Mouse (Mus musculus): ENCODE data around the gene Heyl. TPM values are rescaled to one million over a fixed set of nuclear protein-coding genes. Genes with fewer than 3 reads are reported as not detected.

Heyl gene
- polyA plus RNA-seq, 1 experiment from 2014 or later, result 24.6 TPM

DNA sequence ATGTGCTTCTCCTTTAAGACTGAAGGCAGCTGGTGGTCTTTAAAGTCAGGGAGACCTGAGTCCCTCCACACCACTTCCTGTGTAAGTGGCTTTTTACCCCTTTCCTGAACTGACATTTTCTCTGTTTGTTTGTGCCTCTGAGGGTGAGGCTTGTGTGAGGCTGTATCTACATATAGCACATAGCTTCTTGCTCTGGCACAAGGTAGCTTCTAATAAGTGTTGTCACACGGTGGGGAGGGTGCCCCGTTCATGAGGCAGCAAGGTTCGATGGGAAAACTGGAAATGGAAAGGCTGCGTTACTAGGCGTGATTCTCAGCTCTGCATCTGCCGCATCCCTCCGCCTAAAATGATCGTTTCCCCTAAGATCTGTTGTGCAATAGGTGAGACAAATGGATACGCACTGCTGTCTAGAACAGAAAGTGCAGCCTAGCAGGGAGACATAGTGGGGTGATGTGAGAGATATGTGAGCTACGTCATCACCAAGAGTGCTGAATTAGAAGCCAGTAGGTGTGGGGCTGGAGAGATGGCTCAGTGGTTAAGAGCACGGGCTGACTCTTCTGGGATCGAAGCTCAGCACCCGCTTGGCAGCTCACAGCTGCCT is 3.2 kb downstream of the Heyl start:
- peaks cover 40% of the 10 kb centered on the region for H3K27me3 ChIP-seq (replicated peaks)
- peak overlapping the region; percentile 36 for H3K4me2 ChIP-seq (replicated peaks)
- H3K36me3 ChIP-seq, result no peaks in the 10 kb centered on the region
- no peak overlapping the region for H3K9ac ChIP-seq
- H3K27ac ChIP-seq, result no peak overlapping the region
- peaks cover 37% of the 10 kb centered on the region for H3K4me1 ChIP-seq
- no peak for ATAC-seq (ENCODE audit: low FRiP score, low read depth)
- H3K9me3 ChIP-seq, result no peaks in the 10 kb centered on the region
- WGBS, result 84% methylated on average over 13 of the region's 13 CpGs
- H3K4me3 ChIP-seq, result no peak overlapping the region

DNA sequence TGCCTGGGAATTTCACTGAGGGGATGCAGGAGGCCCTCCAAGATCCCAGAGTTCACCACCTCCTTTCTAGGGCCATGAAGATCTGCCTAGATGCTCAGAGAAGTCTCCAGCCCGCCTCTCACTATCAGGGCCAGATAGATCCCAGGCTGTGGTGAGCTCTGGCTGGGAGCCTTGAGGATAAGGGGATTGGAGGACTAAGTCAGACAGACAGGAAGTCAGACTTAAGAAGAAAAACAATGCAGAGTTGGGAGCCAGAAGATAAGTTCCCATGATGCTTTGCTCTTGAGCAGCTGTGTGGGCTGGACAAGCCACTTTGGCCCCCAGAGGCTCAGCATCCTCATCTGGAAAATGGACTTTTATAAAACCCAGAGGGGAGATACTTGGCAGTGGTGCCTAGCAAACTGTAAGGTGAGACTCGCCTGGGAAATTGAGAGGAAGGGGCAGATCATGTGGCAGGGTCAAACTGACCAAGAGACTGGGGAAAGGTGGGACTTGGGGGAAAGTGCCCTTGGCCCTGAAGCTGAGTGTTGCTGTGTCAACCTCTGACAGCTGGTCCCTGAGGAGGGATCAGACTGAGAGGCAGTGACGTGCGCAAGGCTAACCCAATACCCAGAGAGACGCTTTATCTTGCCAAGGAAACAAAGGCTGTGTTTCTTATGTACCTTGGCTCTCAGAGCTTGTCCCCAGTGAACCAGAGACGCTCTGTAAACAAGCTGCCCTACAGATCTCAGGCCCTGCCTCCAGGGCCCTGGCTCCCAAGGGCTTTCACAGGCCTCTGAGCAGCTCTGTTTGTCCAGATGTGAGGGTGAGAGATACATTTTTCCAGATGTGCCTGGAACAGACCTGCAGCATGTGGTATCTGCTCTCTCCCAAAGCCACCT is 4.3 kb downstream of the Heyl start:
- Histone ChIP-seq H3K4me1 (peaks cover 37% of the 10 kb centered on the region), H3K9me3 (no peaks in the 10 kb centered on the region), H3K9ac (no peak overlapping the region), H3K4me2 (replicated peaks) (peak overlapping the region; percentile 36), H3K27ac (no peak overlapping the region), H3K4me3 (no peak overlapping the region), H3K27me3 (replicated peaks) (peaks cover 33% of the 10 kb centered on the region), H3K36me3 (no peaks in the 10 kb centered on the region)
- WGBS, result 60% methylated on average over 6 of the region's 6 CpGs
- ATAC-seq (ENCODE audit: low FRiP score, low read depth), result no peak

DNA sequence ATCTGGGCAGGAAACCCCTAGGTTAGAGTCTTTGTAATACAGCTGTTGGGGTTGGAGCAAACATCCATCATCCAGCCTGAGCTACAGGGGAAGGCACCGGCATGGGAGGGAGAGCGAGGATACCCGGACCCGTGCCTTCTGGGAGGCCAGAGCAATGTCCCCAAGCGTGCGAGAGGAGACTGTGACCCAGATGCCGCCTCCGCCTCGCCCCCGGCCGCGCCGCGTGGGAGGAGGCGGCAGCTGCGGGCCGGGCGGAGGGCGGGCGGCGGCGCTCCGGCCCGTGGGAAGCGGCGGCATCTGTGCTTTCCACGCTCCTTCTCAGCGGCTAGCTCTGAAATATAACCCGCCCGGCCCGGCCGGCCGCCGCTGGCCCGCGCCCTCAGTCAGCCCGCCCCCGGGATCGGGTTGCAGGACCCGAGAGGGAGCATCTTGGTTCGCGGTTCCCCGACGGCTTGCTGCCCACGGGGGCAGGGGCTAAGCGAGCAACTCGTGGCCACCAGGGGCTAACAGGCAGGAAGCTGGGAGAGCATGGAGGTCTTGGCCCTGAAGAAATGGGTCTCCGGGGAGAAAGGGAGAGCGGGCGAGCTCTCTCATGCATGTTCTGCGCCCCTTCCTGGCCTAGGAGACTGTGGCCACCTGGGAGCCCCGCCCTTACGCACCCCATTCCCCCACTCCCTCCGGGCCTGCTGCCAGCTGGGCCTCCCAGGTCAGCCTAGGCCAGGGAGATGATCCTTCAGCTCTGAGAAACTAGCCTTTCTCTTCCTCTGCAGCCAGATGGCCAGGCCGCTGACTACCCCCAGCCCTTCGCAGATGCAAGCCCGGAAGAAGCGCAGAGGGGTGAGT is 6.2 kb downstream of the Heyl start:
- peak overlapping the region; percentile 69 for H3K4me2 ChIP-seq (replicated peaks)
- H3K27ac ChIP-seq, result no peak overlapping the region
- H3K9ac ChIP-seq, result peak overlapping the region; percentile 55
- H3K4me3 ChIP-seq, result peak overlapping the region; percentile 30
- H3K36me3 ChIP-seq, result no peaks in the 10 kb centered on the region
- peaks cover 14% of the 10 kb centered on the region for H3K27me3 ChIP-seq (replicated peaks)
- peak; percentile 56 for ATAC-seq (ENCODE audit: low FRiP score, low read depth)
- H3K4me1 ChIP-seq, result peaks cover 23% of the 10 kb centered on the region
- WGBS, result 4% methylated on average over 52 of the region's 58 CpGs
- H3K9me3 ChIP-seq, result no peaks in the 10 kb centered on the region

DNA sequence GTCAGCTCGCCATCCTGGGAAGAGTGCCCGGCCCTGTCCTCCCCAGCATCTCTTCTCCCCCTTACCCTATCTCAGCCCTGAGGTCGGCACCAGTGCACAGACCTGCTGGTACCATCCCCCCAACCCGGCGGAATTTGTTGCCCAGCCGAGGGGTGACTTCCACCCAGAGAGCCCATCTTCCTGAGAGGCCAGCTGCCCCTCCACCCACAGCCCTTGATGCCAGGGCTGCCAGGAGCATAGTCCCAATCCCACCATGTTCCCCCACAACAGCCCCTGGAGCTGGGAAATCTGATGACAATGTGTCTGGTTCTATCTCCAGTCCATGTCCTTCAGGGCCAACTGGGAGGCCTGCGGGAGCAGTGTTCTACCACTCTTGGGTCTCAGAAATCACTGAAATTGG is 12.9 kb downstream of the Heyl start:
- Histone ChIP-seq H3K4me1 (no peaks in the 10 kb centered on the region), H3K27me3 (replicated peaks) (no peaks in the 10 kb centered on the region; the same call in 1 of the 2 replicates), H3K27ac (no peak overlapping the region), H3K4me2 (replicated peaks) (no peak overlapping the region), H3K36me3 (no peaks in the 10 kb centered on the region), H3K9ac (no peak overlapping the region), H3K9me3 (no peaks in the 10 kb centered on the region), H3K4me3 (no peak overlapping the region)
- 85% methylated on average over 7 of the region's 7 CpGs for WGBS
- ATAC-seq (ENCODE audit: low FRiP score, low read depth), result no peak

DNA sequence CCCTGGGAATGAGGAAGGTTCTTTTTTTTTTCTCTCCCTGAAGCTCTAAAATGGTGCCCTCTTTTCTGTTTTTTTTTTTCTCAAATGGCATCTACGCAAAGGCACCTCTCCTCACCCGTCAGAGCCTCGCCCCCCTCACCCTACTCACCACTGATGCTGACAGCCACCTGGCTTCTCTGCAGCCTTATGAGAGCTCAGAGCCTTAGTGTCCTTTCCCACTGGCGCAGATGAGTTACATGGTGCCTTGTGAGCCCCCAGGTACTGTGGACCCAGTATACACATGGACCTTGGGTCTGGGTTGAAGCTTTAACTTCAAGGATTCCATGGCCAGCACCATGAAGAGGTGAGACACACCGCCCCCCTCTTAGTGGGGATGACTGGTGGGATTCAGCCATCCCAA is 13.3 kb downstream of the Heyl start:
- H3K9ac ChIP-seq, result no peak overlapping the region
- WGBS, result 93% methylated on average over 5 of the region's 5 CpGs

DNA sequence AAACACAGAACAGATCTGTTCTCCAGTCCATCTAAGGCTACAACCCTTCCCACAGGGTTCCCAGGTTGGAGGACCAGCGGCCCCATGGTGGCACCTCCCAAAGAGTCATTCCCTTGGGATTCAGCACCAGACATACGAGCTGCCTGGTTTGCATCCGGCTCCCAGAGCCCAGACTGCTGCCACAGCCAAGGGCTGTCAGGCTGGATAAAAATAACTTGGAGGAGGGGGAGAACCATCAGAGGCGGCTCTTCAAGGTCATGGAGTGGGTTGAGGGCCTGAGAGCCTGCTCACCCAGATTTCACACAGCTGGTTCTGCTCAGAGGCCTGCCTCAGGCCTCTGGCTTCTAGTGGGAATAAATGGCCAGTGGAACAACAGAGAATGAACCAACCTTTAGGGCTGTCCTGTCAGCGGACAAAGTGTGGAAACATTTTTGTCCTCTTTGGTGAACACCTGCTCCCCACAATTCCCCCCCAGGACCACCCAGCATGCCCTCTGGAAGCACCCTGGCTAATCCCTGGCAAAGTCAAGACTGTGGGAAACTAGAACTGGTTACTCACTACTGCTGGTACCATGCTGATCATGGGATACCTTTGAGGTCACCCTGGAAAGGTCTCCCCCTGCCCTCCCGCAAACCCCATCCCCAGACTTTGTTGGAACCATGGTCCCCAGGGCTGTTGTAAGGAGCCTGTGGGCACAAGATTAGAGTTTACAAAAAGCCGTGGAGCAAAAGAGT is 14.0 kb downstream of the Heyl start:
- no peak overlapping the region for H3K4me2 ChIP-seq (replicated peaks)
- no peaks in the 10 kb centered on the region for H3K36me3 ChIP-seq
- 67% methylated on average over 7 of the region's 7 CpGs for WGBS
- H3K9me3 ChIP-seq, result no peaks in the 10 kb centered on the region
- no peaks in the 10 kb centered on the region; the same call in 1 of the 2 replicates for H3K27me3 ChIP-seq (replicated peaks)
- no peak for ATAC-seq (ENCODE audit: low FRiP score, low read depth)
- H3K9ac ChIP-seq, result no peak overlapping the region
- H3K27ac ChIP-seq, result no peak overlapping the region
- H3K4me1 ChIP-seq, result no peaks in the 10 kb centered on the region
- H3K4me3 ChIP-seq, result no peak overlapping the region

More for the DNA sequence above, 13.3 kb downstream of the Heyl start:
- H3K4me2 ChIP-seq (replicated peaks), result no peak overlapping the region
- no peaks in the 10 kb centered on the region for H3K36me3 ChIP-seq
- H3K27me3 ChIP-seq (replicated peaks), result no peaks in the 10 kb centered on the region; the same call in 1 of the 2 replicates
- ATAC-seq (ENCODE audit: low FRiP score, low read depth), result no peak
- no peaks in the 10 kb centered on the region for H3K4me1 ChIP-seq
- no peak overlapping the region for H3K4me3 ChIP-seq
- H3K27ac ChIP-seq, result no peak overlapping the region
- H3K9me3 ChIP-seq, result no peaks in the 10 kb centered on the region

DNA sequence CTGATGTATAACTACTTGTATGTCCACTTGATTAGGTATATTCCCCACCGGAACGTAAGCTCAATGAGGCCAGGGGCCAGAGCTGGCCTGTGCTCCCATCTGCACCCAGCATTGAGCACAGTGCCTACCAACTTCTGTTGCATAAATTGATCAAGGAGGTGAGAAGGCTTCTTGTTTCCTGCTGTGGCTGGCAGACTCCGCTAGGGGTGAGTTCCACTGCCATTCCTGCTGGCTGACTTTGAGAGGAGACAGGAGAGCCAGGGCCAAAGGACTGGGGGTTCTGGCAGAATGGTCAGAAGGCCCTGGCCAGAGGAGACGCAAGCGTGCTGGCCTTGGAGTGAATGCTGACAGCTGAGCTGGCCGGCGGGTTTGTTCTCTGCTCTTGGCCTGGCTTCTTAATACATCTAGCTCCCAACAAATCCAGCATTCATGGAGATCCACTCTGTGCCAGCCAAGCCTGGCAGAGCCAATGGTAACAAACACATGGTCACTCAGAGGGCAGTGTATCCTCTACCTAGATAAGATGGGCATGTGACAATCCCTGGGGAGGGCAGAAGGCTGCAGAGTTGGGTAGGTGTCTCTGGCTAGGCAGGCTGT is 15.7 kb downstream of the Heyl start:
- Histone ChIP-seq H3K9me3 (no peaks in the 10 kb centered on the region), H3K27me3 (replicated peaks) (no peaks in the 10 kb centered on the region), H3K36me3 (no peaks in the 10 kb centered on the region), H3K4me1 (no peaks in the 10 kb centered on the region), H3K9ac (no peak overlapping the region), H3K4me2 (replicated peaks) (no peak overlapping the region), H3K27ac (no peak overlapping the region), H3K4me3 (no peak overlapping the region)
- no peak for ATAC-seq (ENCODE audit: low FRiP score, low read depth)
- 80% methylated on average over 7 of the region's 7 CpGs for WGBS

DNA sequence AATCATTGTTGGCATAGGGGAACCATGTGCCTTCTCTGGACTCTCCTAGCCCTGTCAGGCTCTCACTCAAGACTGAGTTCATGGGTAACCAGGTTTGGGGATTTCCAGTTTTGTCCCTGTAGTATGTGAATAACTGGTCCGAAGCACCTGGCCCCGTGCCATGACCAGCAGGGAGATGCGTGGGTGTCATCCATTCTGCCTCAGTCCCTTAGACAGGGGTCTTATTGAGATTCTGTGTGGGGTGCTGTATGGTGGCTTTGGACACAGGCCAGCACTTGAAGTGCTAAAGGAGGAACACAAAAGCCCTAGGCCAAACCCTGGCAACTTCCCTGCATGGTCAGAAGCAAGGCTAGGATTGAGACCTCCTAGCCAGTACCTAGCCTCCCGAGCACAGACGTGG is 18.9 kb downstream of the Heyl start:
- no peak overlapping the region for H3K27ac ChIP-seq
- no peaks in the 10 kb centered on the region for H3K9me3 ChIP-seq
- no peak overlapping the region for H3K9ac ChIP-seq
- no peak for ATAC-seq (ENCODE audit: low FRiP score, low read depth)
- 73% methylated on average over 5 of the region's 5 CpGs for WGBS
- H3K27me3 ChIP-seq (replicated peaks), result no peaks in the 10 kb centered on the region
- H3K4me3 ChIP-seq, result no peak overlapping the region
- no peaks in the 10 kb centered on the region for H3K36me3 ChIP-seq
- no peaks in the 10 kb centered on the region for H3K4me1 ChIP-seq
- no peak overlapping the region for H3K4me2 ChIP-seq (replicated peaks)

DNA sequence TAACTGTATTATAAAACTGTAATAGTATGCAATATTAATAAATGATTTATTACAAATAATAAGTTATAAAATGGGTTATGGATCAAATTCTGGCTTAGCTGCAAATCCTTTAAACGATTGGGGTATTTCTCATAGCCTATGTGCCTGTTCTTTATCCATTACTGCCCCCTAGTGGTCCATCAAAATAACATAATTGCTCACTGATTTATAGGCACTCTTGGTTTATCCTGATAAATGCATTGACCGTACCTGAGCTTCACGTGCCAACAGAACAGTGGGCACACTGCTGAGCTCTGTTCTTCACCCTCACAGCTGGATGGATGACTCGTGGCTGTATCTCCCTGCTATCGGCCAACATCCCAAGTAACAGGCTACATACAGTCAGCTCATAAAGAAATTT is 21.3 kb downstream of the Heyl start:
- H3K4me3 ChIP-seq, result no peak overlapping the region
- peak; percentile 21; the same call in 1 of the 2 replicates for ATAC-seq (ENCODE audit: low FRiP score, low read depth)
- H3K9ac ChIP-seq, result no peak overlapping the region
- 18% methylated on average over 5 of the region's 5 CpGs for WGBS
- no peak overlapping the region for H3K4me2 ChIP-seq (replicated peaks)
- no peaks in the 10 kb centered on the region for H3K9me3 ChIP-seq
- H3K36me3 ChIP-seq, result no peaks in the 10 kb centered on the region
- no peak overlapping the region for H3K27ac ChIP-seq
- H3K4me1 ChIP-seq, result no peaks in the 10 kb centered on the region
- no peaks in the 10 kb centered on the region for H3K27me3 ChIP-seq (replicated peaks)

DNA sequence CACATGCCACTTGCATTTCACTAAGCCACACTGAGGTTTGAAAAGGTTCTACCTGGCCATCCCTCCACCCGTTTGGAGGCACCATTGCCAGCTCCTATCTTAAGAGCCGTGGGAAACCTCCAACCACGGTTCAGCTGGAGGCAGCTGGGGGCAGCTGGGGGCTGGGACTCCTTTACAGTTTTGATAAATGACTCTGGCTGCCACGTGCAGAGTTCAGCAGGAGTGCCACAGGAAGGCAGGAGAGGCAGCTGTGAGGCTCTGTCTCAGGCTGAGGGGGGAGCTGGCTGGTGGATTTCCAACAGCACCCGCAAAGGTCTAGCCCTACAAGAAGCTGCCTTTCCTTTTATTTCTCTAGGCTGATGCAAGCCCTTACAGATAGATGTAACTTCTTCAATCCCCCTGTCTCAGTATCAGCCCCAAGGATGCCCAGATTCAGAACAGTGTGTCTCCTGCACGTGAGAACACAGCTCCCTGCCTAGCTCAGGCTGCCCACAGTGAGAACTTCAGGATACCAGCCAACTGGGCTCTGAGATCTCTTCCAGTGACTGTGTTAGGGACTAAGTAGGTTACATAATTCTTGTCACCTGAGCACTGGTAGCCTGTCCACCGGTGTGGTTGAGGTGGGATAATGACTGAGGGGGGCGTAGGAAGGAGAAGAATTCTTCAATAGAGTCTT is 26.9 kb downstream of the Heyl start:
- H3K4me3 ChIP-seq, result no peak overlapping the region
- no peaks in the 10 kb centered on the region for H3K36me3 ChIP-seq
- no peak overlapping the region for H3K4me2 ChIP-seq (replicated peaks)
- WGBS, result 32% methylated on average over 8 of the region's 8 CpGs
- ATAC-seq (ENCODE audit: low FRiP score, low read depth), result peak; percentile 61; the same call in 1 of the 2 replicates
- H3K4me1 ChIP-seq, result peaks cover 15% of the 10 kb centered on the region
- H3K27me3 ChIP-seq (replicated peaks), result no peaks in the 10 kb centered on the region
- no peak overlapping the region for H3K27ac ChIP-seq
- no peak overlapping the region for H3K9ac ChIP-seq
- no peaks in the 10 kb centered on the region for H3K9me3 ChIP-seq

All from neural tube, embryonic 12.5 days (tissue).